Mouse (Mus musculus): Measurements from ENCODE around the gene Msh4.

GRCm38 (mm10) chr3:153902595-153902994 is 3.3 kb downstream of the Msh4 start:
- TF ChIP-seq CTCF (IDR thresholded peaks at IDR 0.05 in 2 of 3, conservative IDR thresholded peaks at IDR 0.05 in 1 of 3; ENCODE audit: control insufficient read depth in 1 of 3, insufficient read depth in 1 of 3, low read depth in 2 of 3, low read length in 3 of 3, poor library complexity in 1 of 3, severe bottlenecking in 1 of 3) (no peak), BHLHE40 (IDR thresholded peaks at IDR 0.05; ENCODE audit: borderline replicate concordance, low read depth, low read length) (no peak), POLR2A (IDR thresholded peaks at IDR 0.05; ENCODE audit: control insufficient read depth in 1 of 2, insufficient read depth in 1 of 2, low read depth in 1 of 2, low read length in 2 of 2, poor library complexity in 1 of 2) (no peak; a peak in 1 of 4 replicates), ZKSCAN1 (IDR thresholded peaks at IDR 0.05; ENCODE audit: low read depth, low read length) (no peak), SIN3A (IDR thresholded peaks at IDR 0.05; ENCODE audit: low read length) (no peak), MAX (IDR thresholded peaks at IDR 0.05; ENCODE audit: low read length) (no peak), ZMIZ1 (IDR thresholded peaks at IDR 0.05; ENCODE audit: low read depth, low read length) (no peak), USF1 (IDR thresholded peaks at IDR 0.05; ENCODE audit: low read depth, low read length) (no peak), NRF1 (IDR thresholded peaks at IDR 0.05; ENCODE audit: insufficient read depth, low read depth, low read length, poor library complexity, severe bottlenecking) (no peak), ZNF384 (IDR thresholded peaks at IDR 0.05; ENCODE audit: low read depth, low read length) (no peak)
